Mouse (Mus musculus): Measurements from ENCODE around the gene Zfp383. TPM values are rescaled to one million over a fixed set of nuclear protein-coding genes. Genes with fewer than 3 reads are reported as not detected.
A peak's percentile ranks its signal among the peaks of the same experiment; 100 is the strongest.

Zfp383 gene
- polyA plus RNA-seq, 1 experiment from 2014 or later: 8.6 TPM

GRCm38 (mm10) chr7:29892756-29893155 lies 15.3 kb upstream of the Zfp383 start:
- Histone ChIP-seq H3K36me3 (ENCODE audit: control insufficient read depth, insufficient read depth, low read length) (peaks cover 58% of the 10 kb centered on the region), H3K27me3 (ENCODE audit: control insufficient read depth, insufficient read depth, low read length) (no peaks in the 10 kb centered on the region), H3K9me3 (ENCODE audit: control insufficient read depth, low read length) (peaks cover 31% of the 10 kb centered on the region), H3K4me2 (no peak overlapping the region), H3K4me1 (ENCODE audit: control insufficient read depth, insufficient read depth, low read length) (no peaks in the 10 kb centered on the region), H3K4me3 (ENCODE audit: low read depth, low read length) (no peak overlapping the region), H3K27ac (ENCODE audit: low read depth, low read length) (no peak overlapping the region), H3K9ac (ENCODE audit: low read length) (no peak overlapping the region)
- 95% methylated on average over 4 of the region's 4 CpGs for WGBS
- ATAC-seq (ENCODE audit: low FRiP score): no peak
- no peak for DNase-seq (ENCODE audit: low spot score, missing footprints)

GRCm38 (mm10) chr7:29898351-29898750 lies 9.7 kb upstream of the Zfp383 start:
- 97% methylated on average over 4 of the region's 4 CpGs for WGBS
- H3K9ac ChIP-seq (ENCODE audit: low read length): no peak overlapping the region
- no peak for DNase-seq (ENCODE audit: low spot score, missing footprints)
- H3K9me3 ChIP-seq (ENCODE audit: control insufficient read depth, low read length): peaks cover 24% of the 10 kb centered on the region
- no peak overlapping the region for H3K4me2 ChIP-seq
- peaks cover 49% of the 10 kb centered on the region for H3K36me3 ChIP-seq (ENCODE audit: control insufficient read depth, insufficient read depth, low read length)
- H3K4me1 ChIP-seq (ENCODE audit: control insufficient read depth, insufficient read depth, low read length): no peaks in the 10 kb centered on the region
- no peaks in the 10 kb centered on the region for H3K27me3 ChIP-seq (ENCODE audit: control insufficient read depth, insufficient read depth, low read length)
- ATAC-seq (ENCODE audit: low FRiP score): no peak
- H3K27ac ChIP-seq (ENCODE audit: low read depth, low read length): no peak overlapping the region
- no peak overlapping the region for H3K4me3 ChIP-seq (ENCODE audit: low read depth, low read length)

GRCm38 (mm10) chr7:29904101-29904500 lies 3.9 kb upstream of the Zfp383 start:
- Histone ChIP-seq H3K4me3 (ENCODE audit: low read depth, low read length) (no peak overlapping the region), H3K9me3 (ENCODE audit: control insufficient read depth, low read length) (no peaks in the 10 kb centered on the region), H3K4me1 (ENCODE audit: control insufficient read depth, insufficient read depth, low read length) (peaks cover under 1% of the 10 kb centered on the region; the same call in 1 of the 2 replicates), H3K27me3 (ENCODE audit: control insufficient read depth, insufficient read depth, low read length) (no peaks in the 10 kb centered on the region), H3K36me3 (ENCODE audit: control insufficient read depth, insufficient read depth, low read length) (peaks cover 6% of the 10 kb centered on the region), H3K27ac (ENCODE audit: low read depth, low read length) (no peak overlapping the region), H3K4me2 (no peak overlapping the region), H3K9ac (ENCODE audit: low read length) (no peak overlapping the region)
- DNase-seq (ENCODE audit: low spot score, missing footprints) (no peak), ATAC-seq (ENCODE audit: low FRiP score) (no peak)
- WGBS: 97% methylated on average over 4 of the region's 4 CpGs

- peak within 1 kb of the TSS; percentile 96 for H3K27ac ChIP-seq (ENCODE audit: low read depth, low read length)
- H3K27me3 ChIP-seq (ENCODE audit: control insufficient read depth, insufficient read depth, low read length): no peaks in the 10 kb centered on the region
- DNase-seq (ENCODE audit: low spot score, missing footprints) (peak; percentile 99), ATAC-seq (ENCODE audit: low FRiP score) (peak; percentile 86)
- peaks cover 10% of the 10 kb centered on the region for H3K4me1 ChIP-seq (ENCODE audit: control insufficient read depth, insufficient read depth, low read length)
- peak within 1 kb of the TSS; percentile 81 for H3K9ac ChIP-seq (ENCODE audit: low read length)
- WGBS: under 1% methylated on average over 22 of the region's 22 CpGs
- H3K9me3 ChIP-seq (ENCODE audit: control insufficient read depth, low read length): no peaks in the 10 kb centered on the region
- no peaks in the 10 kb centered on the region for H3K36me3 ChIP-seq (ENCODE audit: control insufficient read depth, insufficient read depth, low read length)
- peak within 1 kb of the TSS; percentile 41 for H3K4me3 ChIP-seq (ENCODE audit: low read depth, low read length)
- peak within 1 kb of the TSS; percentile 69 for H3K4me2 ChIP-seq
These were observed 1.9 kb upstream of the Zfp383 start, which contains the start of gene Zfp27 for GRCm38 (mm10) chr7:29905966-29906681. Zfp27 (minus strand) TSS chr7:29906572.

- Histone ChIP-seq H3K9me3 (ENCODE audit: control insufficient read depth, low read length) (no peaks in the 10 kb centered on the region), H3K4me3 (ENCODE audit: low read depth, low read length) (peak overlapping the region; percentile 41), H3K4me2 (peak overlapping the region; percentile 69), H3K36me3 (ENCODE audit: control insufficient read depth, insufficient read depth, low read length) (no peaks in the 10 kb centered on the region; the same call in 1 of the 2 replicates), H3K27ac (ENCODE audit: low read depth, low read length) (peak overlapping the region; percentile 96), H3K27me3 (ENCODE audit: control insufficient read depth, insufficient read depth, low read length) (no peaks in the 10 kb centered on the region), H3K9ac (ENCODE audit: low read length) (peak overlapping the region; percentile 81), H3K4me1 (ENCODE audit: control insufficient read depth, insufficient read depth, low read length) (peaks cover 10% of the 10 kb centered on the region)
- ATAC-seq (ENCODE audit: low FRiP score) (no peak), DNase-seq (ENCODE audit: low spot score, missing footprints) (no peak)
- 22% methylated on average over 8 of the region's 8 CpGs for WGBS
These were observed 1.4 kb upstream of the Zfp383 start for GRCm38 (mm10) chr7:29906682-29907058.

- Histone ChIP-seq H3K4me3 (ENCODE audit: low read depth, low read length) (no peak overlapping the region), H3K36me3 (ENCODE audit: control insufficient read depth, insufficient read depth, low read length) (peaks cover 3% of the 10 kb centered on the region; the same call in 1 of the 2 replicates), H3K9me3 (ENCODE audit: control insufficient read depth, low read length) (no peaks in the 10 kb centered on the region), H3K4me1 (ENCODE audit: control insufficient read depth, insufficient read depth, low read length) (peaks cover 10% of the 10 kb centered on the region), H3K27me3 (ENCODE audit: control insufficient read depth, insufficient read depth, low read length) (no peaks in the 10 kb centered on the region), H3K27ac (ENCODE audit: low read depth, low read length) (no peak overlapping the region), H3K9ac (ENCODE audit: low read length) (no peak overlapping the region; the same call in 1 of the 2 replicates), H3K4me2 (no peak overlapping the region)
- WGBS: 92% methylated on average over 5 of the region's 5 CpGs
- ATAC-seq (ENCODE audit: low FRiP score) (no peak), DNase-seq (ENCODE audit: low spot score, missing footprints) (peak; percentile 53)
These were observed 817 bp upstream of the Zfp383 start for GRCm38 (mm10) chr7:29907206-29907605.

GRCm38 (mm10) chr7:29910252-29910651 lies 2.2 kb downstream of the Zfp383 start:
- H3K36me3 ChIP-seq (ENCODE audit: control insufficient read depth, insufficient read depth, low read length): peaks cover 23% of the 10 kb centered on the region
- 62% methylated on average over 2 of the region's 2 CpGs for WGBS
- H3K9me3 ChIP-seq (ENCODE audit: control insufficient read depth, low read length): no peaks in the 10 kb centered on the region
- no peak overlapping the region for H3K4me3 ChIP-seq (ENCODE audit: low read depth, low read length)
- no peaks in the 10 kb centered on the region for H3K27me3 ChIP-seq (ENCODE audit: control insufficient read depth, insufficient read depth, low read length)
- no peak overlapping the region for H3K27ac ChIP-seq (ENCODE audit: low read depth, low read length)
- H3K4me1 ChIP-seq (ENCODE audit: control insufficient read depth, insufficient read depth, low read length): peaks cover 10% of the 10 kb centered on the region
- H3K9ac ChIP-seq (ENCODE audit: low read length): no peak overlapping the region
- peak overlapping the region; percentile 66; the same call in 1 of the 2 replicates for H3K4me2 ChIP-seq
- no peak for ATAC-seq (ENCODE audit: low FRiP score)
- DNase-seq (ENCODE audit: low spot score, missing footprints): peak; percentile 2

GRCm38 (mm10) chr7:29912172-29912571 lies 4.1 kb downstream of the Zfp383 start:
- Histone ChIP-seq H3K9me3 (ENCODE audit: control insufficient read depth, low read length) (no peaks in the 10 kb centered on the region), H3K27ac (ENCODE audit: low read depth, low read length) (no peak overlapping the region), H3K4me2 (no peak overlapping the region), H3K4me3 (ENCODE audit: low read depth, low read length) (no peak overlapping the region), H3K9ac (ENCODE audit: low read length) (no peak overlapping the region), H3K4me1 (ENCODE audit: control insufficient read depth, insufficient read depth, low read length) (peaks cover 10% of the 10 kb centered on the region), H3K36me3 (ENCODE audit: control insufficient read depth, insufficient read depth, low read length) (peaks cover 29% of the 10 kb centered on the region), H3K27me3 (ENCODE audit: control insufficient read depth, insufficient read depth, low read length) (no peaks in the 10 kb centered on the region)
- WGBS: 95% methylated on average over 13 of the region's 13 CpGs
- peak; percentile 73 for DNase-seq (ENCODE audit: low spot score, missing footprints)
- no peak for ATAC-seq (ENCODE audit: low FRiP score)

- no peak overlapping the region for H3K9ac ChIP-seq (ENCODE audit: low read length)
- no peaks in the 10 kb centered on the region for H3K27me3 ChIP-seq (ENCODE audit: control insufficient read depth, insufficient read depth, low read length)
- H3K36me3 ChIP-seq (ENCODE audit: control insufficient read depth, insufficient read depth, low read length): peaks cover 26% of the 10 kb centered on the region
- ATAC-seq (ENCODE audit: low FRiP score) (no peak), DNase-seq (ENCODE audit: low spot score, missing footprints) (peak; percentile 66)
- no peaks in the 10 kb centered on the region for H3K9me3 ChIP-seq (ENCODE audit: control insufficient read depth, low read length)
- H3K4me1 ChIP-seq (ENCODE audit: control insufficient read depth, insufficient read depth, low read length): no peaks in the 10 kb centered on the region
- WGBS: 70% methylated on average over 6 of the region's 6 CpGs
- H3K27ac ChIP-seq (ENCODE audit: low read depth, low read length): no peak overlapping the region
- H3K4me2 ChIP-seq: no peak overlapping the region
- H3K4me3 ChIP-seq (ENCODE audit: low read depth, low read length): no peak overlapping the region
These were observed 9.5 kb downstream of the Zfp383 start for GRCm38 (mm10) chr7:29917371-29918061.

Measured in midbrain, embryonic 11.5 days (tissue).